Mouse (Mus musculus): ENCODE measurements at regions not wholly inside any gene's neighbourhood (a gene's known extent, or its start where the extent isn't known, plus 50 kb on each side); places are given as distances from the start of the nearest gene placed in this dataset.

- TF ChIP-seq CTCF (conservative IDR thresholded peaks at IDR 0.05; ENCODE audit: low read length) (no peak), POU5F1 (IDR thresholded peaks at IDR 0.05; ENCODE audit: borderline replicate concordance, low read length) (no peak), NANOG (IDR thresholded peaks at IDR 0.05; ENCODE audit: borderline replicate concordance, low read length) (no peak)
These were observed 68.4 kb upstream of the Pax1 start for GRCm38 (mm10) chr2:147293294-147293688.
